Mouse (Mus musculus): ENCODE measurements around the gene Sptbn1.

Sptbn1 gene

GRCm38 (mm10) chr11:30247106-30247505, 20.9 kb downstream of the Sptbn1 start:
- no peak overlapping the region for H3K4me3 ChIP-seq (replicated peaks; ENCODE audit: low read length)
- H3K9me3 ChIP-seq (ENCODE audit: low read length) = no peaks in the 10 kb centered on the region
- no peaks in the 10 kb centered on the region for H3K27me3 ChIP-seq (ENCODE audit: insufficient read depth, low read length)
- peaks cover 17% of the 10 kb centered on the region for H3K4me1 ChIP-seq (replicated peaks; ENCODE audit: low read depth, low read length)
- TF ChIP-seq NANOG (IDR thresholded peaks at IDR 0.05; ENCODE audit: borderline replicate concordance, low read length) = no peak
- no peak for TF ChIP-seq POU5F1 (IDR thresholded peaks at IDR 0.05; ENCODE audit: borderline replicate concordance, low read length)
- TF ChIP-seq CTCF (conservative IDR thresholded peaks at IDR 0.05; ENCODE audit: low read length) = no peak
- H3K36me3 ChIP-seq (ENCODE audit: insufficient read depth, low read length) = no peaks in the 10 kb centered on the region

- no peaks in the 10 kb centered on the region for H3K9me3 ChIP-seq (ENCODE audit: low read length)
- H3K4me1 ChIP-seq (replicated peaks; ENCODE audit: low read depth, low read length) = peaks cover 20% of the 10 kb centered on the region
- TF ChIP-seq CTCF (conservative IDR thresholded peaks at IDR 0.05; ENCODE audit: low read length) (no peak), NANOG (IDR thresholded peaks at IDR 0.05; ENCODE audit: borderline replicate concordance, low read length) (no peak), POU5F1 (IDR thresholded peaks at IDR 0.05; ENCODE audit: borderline replicate concordance, low read length) (no peak)
- no peak overlapping the region for H3K4me3 ChIP-seq (replicated peaks; ENCODE audit: low read length)
- H3K27me3 ChIP-seq (ENCODE audit: insufficient read depth, low read length) = no peaks in the 10 kb centered on the region
- no peaks in the 10 kb centered on the region for H3K36me3 ChIP-seq (ENCODE audit: insufficient read depth, low read length)
These were observed 21.8 kb downstream of the Sptbn1 start for GRCm38 (mm10) chr11:30246161-30246560.

- no peaks in the 10 kb centered on the region for H3K27me3 ChIP-seq (ENCODE audit: insufficient read depth, low read length)
- H3K36me3 ChIP-seq (ENCODE audit: insufficient read depth, low read length) = no peaks in the 10 kb centered on the region
- no peaks in the 10 kb centered on the region for H3K9me3 ChIP-seq (ENCODE audit: low read length)
- H3K4me3 ChIP-seq (replicated peaks; ENCODE audit: low read length) = no peak overlapping the region
- H3K4me1 ChIP-seq (replicated peaks; ENCODE audit: low read depth, low read length) = peaks cover 20% of the 10 kb centered on the region
- TF ChIP-seq CTCF (conservative IDR thresholded peaks at IDR 0.05; ENCODE audit: low read length) (no peak), POU5F1 (IDR thresholded peaks at IDR 0.05; ENCODE audit: borderline replicate concordance, low read length) (no peak), NANOG (IDR thresholded peaks at IDR 0.05; ENCODE audit: borderline replicate concordance, low read length) (no peak)
These were observed 23.8 kb downstream of the Sptbn1 start for GRCm38 (mm10) chr11:30244172-30244571.

- Histone ChIP-seq H3K36me3 (ENCODE audit: insufficient read depth, low read length) (no peaks in the 10 kb centered on the region), H3K4me3 (replicated peaks; ENCODE audit: low read length) (no peak overlapping the region), H3K27me3 (ENCODE audit: insufficient read depth, low read length) (no peaks in the 10 kb centered on the region), H3K4me1 (replicated peaks; ENCODE audit: low read depth, low read length) (peaks cover 20% of the 10 kb centered on the region), H3K9me3 (ENCODE audit: low read length) (no peaks in the 10 kb centered on the region)
- TF ChIP-seq POU5F1 (IDR thresholded peaks at IDR 0.05; ENCODE audit: borderline replicate concordance, low read length) = no peak
- peak; percentile 40; the same call in 1 of the 2 replicates for TF ChIP-seq NANOG (IDR thresholded peaks at IDR 0.05; ENCODE audit: borderline replicate concordance, low read length)
- TF ChIP-seq CTCF (conservative IDR thresholded peaks at IDR 0.05; ENCODE audit: low read length) = no peak
These were observed 24.4 kb downstream of the Sptbn1 start for GRCm38 (mm10) chr11:30243591-30243990.

- H3K27me3 ChIP-seq (ENCODE audit: insufficient read depth, low read length) = no peaks in the 10 kb centered on the region
- H3K4me1 ChIP-seq (replicated peaks; ENCODE audit: low read depth, low read length) = peaks cover 20% of the 10 kb centered on the region
- H3K4me3 ChIP-seq (replicated peaks; ENCODE audit: low read length) = no peak overlapping the region
- no peaks in the 10 kb centered on the region for H3K36me3 ChIP-seq (ENCODE audit: insufficient read depth, low read length)
- no peaks in the 10 kb centered on the region for H3K9me3 ChIP-seq (ENCODE audit: low read length)
- TF ChIP-seq NANOG (IDR thresholded peaks at IDR 0.05; ENCODE audit: borderline replicate concordance, low read length) (no peak), POU5F1 (IDR thresholded peaks at IDR 0.05; ENCODE audit: borderline replicate concordance, low read length) (no peak), CTCF (conservative IDR thresholded peaks at IDR 0.05; ENCODE audit: low read length) (no peak)
These were observed 27.1 kb downstream of the Sptbn1 start for GRCm38 (mm10) chr11:30240861-30241260.

GRCm38 (mm10) chr11:30237960-30238359, 30.0 kb downstream of the Sptbn1 start:
- Histone ChIP-seq H3K4me3 (replicated peaks; ENCODE audit: low read length) (no peak overlapping the region), H3K36me3 (ENCODE audit: insufficient read depth, low read length) (no peaks in the 10 kb centered on the region), H3K27me3 (ENCODE audit: insufficient read depth, low read length) (no peaks in the 10 kb centered on the region), H3K9me3 (ENCODE audit: low read length) (no peaks in the 10 kb centered on the region), H3K4me1 (replicated peaks; ENCODE audit: low read depth, low read length) (peaks cover 12% of the 10 kb centered on the region)
- TF ChIP-seq CTCF (conservative IDR thresholded peaks at IDR 0.05; ENCODE audit: low read length) (peak; percentile 37), POU5F1 (IDR thresholded peaks at IDR 0.05; ENCODE audit: borderline replicate concordance, low read length) (no peak), NANOG (IDR thresholded peaks at IDR 0.05; ENCODE audit: borderline replicate concordance, low read length) (no peak)

GRCm38 (mm10) chr11:30236681-30237242, 31.2 kb downstream of the Sptbn1 start:
- Histone ChIP-seq H3K9me3 (ENCODE audit: low read length) (no peaks in the 10 kb centered on the region), H3K4me1 (replicated peaks; ENCODE audit: low read depth, low read length) (no peaks in the 10 kb centered on the region), H3K4me3 (replicated peaks; ENCODE audit: low read length) (no peak overlapping the region), H3K36me3 (ENCODE audit: insufficient read depth, low read length) (no peaks in the 10 kb centered on the region), H3K27me3 (ENCODE audit: insufficient read depth, low read length) (no peaks in the 10 kb centered on the region)
- TF ChIP-seq POU5F1 (IDR thresholded peaks at IDR 0.05; ENCODE audit: borderline replicate concordance, low read length) (no peak), CTCF (conservative IDR thresholded peaks at IDR 0.05; ENCODE audit: low read length) (no peak), NANOG (IDR thresholded peaks at IDR 0.05; ENCODE audit: borderline replicate concordance, low read length) (no peak)

- TF ChIP-seq POU5F1 (IDR thresholded peaks at IDR 0.05; ENCODE audit: borderline replicate concordance, low read length) (no peak), NANOG (IDR thresholded peaks at IDR 0.05; ENCODE audit: borderline replicate concordance, low read length) (no peak), CTCF (conservative IDR thresholded peaks at IDR 0.05; ENCODE audit: low read length) (no peak)
- Histone ChIP-seq H3K4me1 (replicated peaks; ENCODE audit: low read depth, low read length) (0 out of 2 replicates have a peak, but pooled peaks cover under 1% of the 10 kb centered on the region), H3K9me3 (ENCODE audit: low read length) (no peaks in the 10 kb centered on the region), H3K4me3 (replicated peaks; ENCODE audit: low read length) (no peak overlapping the region), H3K36me3 (ENCODE audit: insufficient read depth, low read length) (no peaks in the 10 kb centered on the region), H3K27me3 (ENCODE audit: insufficient read depth, low read length) (no peaks in the 10 kb centered on the region)
These were observed 32.3 kb downstream of the Sptbn1 start for GRCm38 (mm10) chr11:30235666-30236065.

- Histone ChIP-seq H3K9me3 (ENCODE audit: low read length) (no peaks in the 10 kb centered on the region), H3K36me3 (ENCODE audit: insufficient read depth, low read length) (no peaks in the 10 kb centered on the region), H3K27me3 (ENCODE audit: insufficient read depth, low read length) (no peaks in the 10 kb centered on the region), H3K4me3 (replicated peaks; ENCODE audit: low read length) (no peak overlapping the region), H3K4me1 (replicated peaks; ENCODE audit: low read depth, low read length) (peaks cover 5% of the 10 kb centered on the region; the same call in 1 of the 2 replicates)
- TF ChIP-seq NANOG (IDR thresholded peaks at IDR 0.05; ENCODE audit: borderline replicate concordance, low read length) = no peak
- no peak for TF ChIP-seq CTCF (conservative IDR thresholded peaks at IDR 0.05; ENCODE audit: low read length)
- no peak for TF ChIP-seq POU5F1 (IDR thresholded peaks at IDR 0.05; ENCODE audit: borderline replicate concordance, low read length)
These were observed 32.8 kb downstream of the Sptbn1 start for GRCm38 (mm10) chr11:30235218-30235617.

Data from E14TG2a.4 (cell line).